Mouse (Mus musculus): Measurements from ENCODE around the gene Tbc1d8.
A peak's percentile ranks its signal among the peaks of the same experiment; 100 is the strongest.

Tbc1d8 gene

DNA sequence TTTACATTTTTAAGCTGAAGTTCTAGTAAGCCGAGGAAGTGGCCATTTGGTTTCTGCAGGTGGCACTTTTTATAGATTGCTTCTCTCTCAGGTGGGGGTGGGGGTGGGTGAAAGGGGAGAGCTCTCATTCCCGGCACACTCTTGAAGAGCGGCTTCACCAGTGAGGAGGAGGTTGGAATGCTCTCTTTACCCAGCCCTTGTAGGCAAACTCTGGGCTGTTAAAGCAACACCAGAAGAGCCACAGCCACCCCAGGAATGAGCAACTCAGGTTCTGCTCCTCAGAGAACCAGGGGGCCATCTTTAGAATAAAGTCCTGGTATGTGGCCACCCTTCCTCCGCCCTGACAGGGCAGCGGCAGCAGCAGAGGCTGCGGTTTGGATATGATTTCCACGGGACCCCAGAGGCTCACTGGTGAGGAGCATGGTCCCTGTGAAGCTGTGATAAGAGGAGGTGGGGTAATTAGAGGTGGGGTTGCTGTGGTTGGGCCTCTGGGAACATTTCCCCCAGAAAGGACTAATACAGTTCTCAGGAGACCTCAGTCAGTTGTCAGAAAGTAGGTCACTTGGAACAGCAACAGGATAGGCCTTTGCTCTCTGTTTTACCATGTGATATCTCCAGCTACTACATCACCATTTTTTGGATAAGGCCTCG is 85.2 kb downstream of the Tbc1d8 start:
- peak; percentile 52 to 69 for DNase-seq

DNA sequence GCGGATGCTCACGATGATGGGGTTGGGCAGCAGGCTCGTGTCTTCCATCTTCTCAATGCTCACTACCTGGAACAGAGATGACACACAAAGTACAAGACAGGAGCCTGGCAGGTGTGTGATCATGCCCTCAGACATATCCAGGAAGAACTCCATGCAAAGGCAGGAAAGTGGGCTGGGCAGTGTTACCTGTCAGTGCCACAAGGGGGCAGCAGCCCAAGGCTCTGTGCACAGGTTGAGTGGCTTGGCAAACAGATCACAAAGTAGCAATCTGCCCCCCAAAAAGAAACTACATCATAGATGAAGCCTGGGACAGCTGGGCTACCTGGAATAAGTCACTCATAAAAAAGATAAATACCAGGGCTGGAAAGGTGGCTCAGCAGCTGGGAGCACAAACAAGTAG is 86.4 kb downstream of the Tbc1d8 start:
- DNase-seq: peak; percentile 80

DNA sequence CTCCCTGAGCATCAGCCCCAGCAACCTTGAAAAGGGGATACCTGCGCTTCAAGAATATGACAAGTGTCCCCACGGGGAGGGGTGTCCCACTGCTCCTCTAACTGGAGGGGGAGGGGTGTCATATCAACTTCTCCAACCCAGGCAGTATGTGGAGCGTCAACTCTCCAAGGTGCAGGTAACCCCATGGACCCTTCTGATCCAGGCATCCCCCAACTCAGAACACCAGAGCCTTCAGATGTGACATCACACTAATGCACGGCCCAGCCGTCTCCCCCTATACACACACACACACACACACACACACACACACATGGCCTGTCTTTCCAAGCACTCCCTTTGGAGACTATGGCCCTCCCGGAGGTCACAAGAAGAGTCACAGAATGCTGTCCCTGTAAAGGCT is 86.9 kb downstream of the Tbc1d8 start:
- no peak for DNase-seq

DNA sequence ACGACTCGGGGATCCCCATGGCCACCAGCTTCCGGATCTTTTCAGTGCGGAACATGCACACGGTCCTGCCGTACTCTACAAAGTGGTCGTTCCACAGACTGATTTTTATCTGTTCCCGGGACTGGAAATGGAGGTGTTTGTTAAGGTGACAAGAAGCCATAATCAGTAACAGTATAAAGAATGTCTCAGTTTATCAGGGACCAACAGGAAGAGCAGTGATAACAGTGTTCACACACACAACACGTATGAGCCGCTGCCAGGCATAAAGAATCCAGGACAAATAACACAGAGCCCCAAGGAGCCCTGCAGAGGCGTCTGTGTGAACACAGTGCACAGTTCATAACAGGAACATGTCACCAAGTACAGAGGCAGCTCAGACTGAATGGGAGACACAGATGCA is 89.2 kb downstream of the Tbc1d8 start:
- no peak for DNase-seq

DNA sequence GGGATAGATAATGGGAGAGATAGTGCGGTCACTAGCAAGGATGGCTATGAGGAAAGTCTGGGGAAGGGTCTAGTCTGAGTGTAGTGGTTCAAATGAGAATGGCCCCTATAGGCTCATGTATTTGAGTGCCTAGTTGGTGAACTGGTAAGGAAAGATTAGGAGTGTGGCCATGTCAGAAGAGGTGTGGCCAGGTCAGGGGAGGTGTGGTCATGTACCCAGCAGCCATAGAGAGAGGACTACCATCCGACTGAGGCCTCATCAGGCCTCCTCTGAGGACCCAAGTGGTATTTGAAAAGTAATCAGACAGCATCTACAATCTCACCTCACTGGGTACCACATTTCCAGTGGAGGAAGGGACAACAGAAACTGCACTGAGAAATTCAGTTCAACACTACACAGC is 90.4 kb downstream of the Tbc1d8 start:
- DNase-seq: no peak

DNA sequence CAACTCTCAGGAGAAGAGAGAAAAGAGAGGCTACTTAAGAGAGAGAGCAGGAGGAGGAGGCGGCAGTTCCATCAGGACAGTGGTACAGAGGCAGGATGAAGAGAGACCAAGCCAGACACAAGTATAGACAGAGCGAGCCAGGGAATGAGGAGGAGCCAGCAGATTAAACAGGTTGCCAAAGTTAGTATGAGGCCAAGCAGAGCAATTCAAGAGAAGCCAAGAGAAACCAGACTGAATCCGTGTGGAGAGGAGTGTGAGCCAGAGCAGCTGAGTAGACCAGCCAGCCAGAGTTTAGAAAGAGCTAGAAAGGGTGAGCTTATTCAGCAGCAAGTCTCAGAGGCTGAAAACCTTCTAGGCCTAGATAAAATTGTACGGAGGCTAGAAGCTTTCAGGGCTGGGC is 91.1 kb downstream of the Tbc1d8 start:
- DNase-seq: no peak

DNA sequence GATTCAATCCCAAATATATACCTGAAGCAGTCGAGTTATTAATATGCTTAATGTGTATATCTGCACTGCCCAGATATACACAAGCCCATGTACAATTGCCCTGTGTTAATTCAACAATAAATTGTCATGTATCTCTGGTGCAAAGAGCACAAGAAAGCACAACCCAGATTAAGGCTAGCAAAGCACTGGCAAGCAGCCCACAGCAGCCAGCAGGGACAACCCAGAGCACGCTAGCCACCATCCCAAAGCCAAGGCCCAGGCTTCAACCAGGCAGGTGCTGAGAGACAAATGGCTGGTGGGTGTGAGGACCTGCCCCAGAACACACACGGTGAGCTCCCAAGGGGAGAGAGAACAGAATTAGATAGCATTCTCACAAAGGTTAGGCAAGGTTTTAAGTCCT is 92.1 kb downstream of the Tbc1d8 start:
- DNase-seq: no peak

DNA sequence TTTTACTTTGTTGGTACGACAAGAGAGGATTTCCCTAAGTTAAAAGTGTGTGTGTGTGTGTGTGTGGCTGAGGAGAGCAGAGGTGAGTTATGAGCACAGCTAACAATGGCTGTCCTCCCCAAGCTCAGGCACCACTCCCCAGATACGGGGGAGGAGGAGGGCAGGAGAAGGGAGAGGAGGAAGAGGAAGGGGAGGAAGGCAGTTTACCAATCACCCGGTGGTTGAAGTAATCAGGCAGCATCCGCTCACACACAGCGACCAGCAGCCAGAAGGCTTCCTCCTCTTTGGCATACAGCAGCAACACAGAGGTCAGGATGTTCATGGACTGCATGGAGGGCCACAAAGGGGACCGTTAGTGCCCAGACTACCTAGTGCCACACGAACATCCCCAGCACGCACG is 93.6 kb downstream of the Tbc1d8 start:
- DNase-seq: no peak

DNA sequence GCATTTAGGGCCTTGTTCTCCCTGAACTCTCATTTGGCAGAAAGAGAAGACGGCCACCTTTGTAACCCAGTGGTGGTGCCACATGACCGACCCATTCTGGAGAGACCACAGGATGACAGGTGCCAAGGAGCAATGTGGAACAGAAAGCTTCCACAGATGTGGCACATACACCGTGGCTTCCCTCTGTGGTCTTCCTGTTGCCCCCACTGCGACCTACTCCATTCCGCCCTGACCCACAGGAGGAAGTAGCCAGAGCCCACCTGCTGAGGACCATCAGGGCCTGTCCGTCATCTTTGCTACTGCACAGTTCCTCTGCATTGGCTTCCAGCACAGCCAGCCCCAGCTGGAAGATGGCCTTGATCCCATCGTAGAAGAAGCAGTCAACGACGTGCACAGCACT is 97.5 kb downstream of the Tbc1d8 start:
- DNase-seq: no peak

DNA sequence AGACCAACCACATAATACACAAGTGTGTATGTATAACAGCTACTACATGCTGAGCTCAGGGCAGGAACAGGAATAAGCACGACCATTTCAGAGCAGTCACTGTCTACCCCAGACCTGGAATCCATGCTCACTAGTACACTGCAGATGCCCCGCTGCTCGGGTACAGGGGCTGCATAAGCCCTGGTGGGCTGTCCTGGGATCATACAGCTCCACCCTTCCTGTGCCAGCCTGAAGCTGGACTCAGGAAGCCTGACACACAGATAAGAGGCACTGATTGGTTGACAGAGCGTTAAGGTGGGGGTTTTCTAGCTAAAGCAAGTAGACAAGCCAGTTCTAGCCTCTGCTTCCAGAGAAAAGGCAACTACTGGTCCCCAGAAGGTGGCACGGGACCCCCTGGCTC is 99.5 kb downstream of the Tbc1d8 start:
- DNase-seq: no peak

DNA sequence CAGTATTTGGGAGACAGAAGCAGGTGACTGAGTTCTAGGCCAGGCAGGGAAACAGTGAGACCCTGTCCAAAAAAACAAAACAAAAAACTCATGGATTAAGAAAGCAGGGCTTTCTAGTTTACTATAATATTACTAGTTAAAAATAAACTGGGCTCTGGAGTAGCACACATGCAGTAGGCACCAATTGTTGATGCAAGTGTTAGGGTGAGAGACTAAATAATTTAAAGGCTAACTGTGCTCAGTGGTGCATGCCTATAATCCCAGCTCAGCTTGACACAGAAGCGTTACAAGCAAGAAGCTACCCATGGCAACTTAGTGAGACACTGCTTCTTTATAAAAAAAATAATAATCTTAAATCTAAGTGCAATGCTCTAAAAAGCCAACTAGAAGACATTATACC is 100.0 kb downstream of the Tbc1d8 start:
- no peak for DNase-seq

DNA sequence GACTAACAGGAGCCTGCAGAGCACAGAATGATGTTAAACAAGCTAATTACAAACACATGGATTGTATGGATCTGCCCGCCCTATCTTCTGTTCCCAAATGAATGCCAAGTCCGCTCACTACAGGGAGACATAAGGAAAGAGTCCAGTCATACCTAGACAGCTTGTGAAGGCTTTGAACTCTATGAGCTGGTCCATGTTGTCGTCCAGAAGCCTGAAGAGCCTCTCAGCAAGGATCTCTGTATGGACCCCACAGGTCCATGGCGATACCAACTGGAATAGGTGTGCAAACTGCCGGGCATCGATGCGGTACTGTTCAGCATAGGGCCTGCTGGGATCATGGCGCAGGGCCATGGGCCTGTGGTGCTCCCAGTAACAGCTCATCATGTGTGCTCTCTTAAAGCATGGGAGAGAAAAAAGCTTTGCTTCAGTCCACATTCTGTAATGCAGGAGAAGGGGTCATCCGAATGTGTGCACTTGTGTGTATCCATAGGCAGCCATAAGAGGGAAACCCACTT is 101.8 kb downstream of the Tbc1d8 start:
- no peak for DNase-seq

DNA sequence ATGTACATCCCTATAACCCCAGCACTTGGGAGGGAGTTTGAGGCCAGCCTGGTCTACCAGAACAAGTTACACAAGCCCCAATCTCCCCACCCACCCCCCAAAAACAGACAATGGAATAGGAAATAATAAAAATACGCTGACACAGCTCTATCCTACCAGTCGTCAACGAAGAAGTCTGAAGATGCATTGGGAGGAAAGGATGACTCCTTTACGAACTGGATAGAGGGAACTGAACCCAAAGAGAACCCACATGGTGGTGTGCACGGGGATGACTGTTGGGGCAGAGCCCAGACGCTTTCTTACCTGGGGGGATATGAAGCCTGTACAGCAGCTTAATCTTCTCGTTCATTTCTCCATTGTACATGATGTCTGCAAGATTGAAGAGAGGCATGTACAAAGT is 102.4 kb downstream of the Tbc1d8 start:
- no peak for DNase-seq

DNA sequence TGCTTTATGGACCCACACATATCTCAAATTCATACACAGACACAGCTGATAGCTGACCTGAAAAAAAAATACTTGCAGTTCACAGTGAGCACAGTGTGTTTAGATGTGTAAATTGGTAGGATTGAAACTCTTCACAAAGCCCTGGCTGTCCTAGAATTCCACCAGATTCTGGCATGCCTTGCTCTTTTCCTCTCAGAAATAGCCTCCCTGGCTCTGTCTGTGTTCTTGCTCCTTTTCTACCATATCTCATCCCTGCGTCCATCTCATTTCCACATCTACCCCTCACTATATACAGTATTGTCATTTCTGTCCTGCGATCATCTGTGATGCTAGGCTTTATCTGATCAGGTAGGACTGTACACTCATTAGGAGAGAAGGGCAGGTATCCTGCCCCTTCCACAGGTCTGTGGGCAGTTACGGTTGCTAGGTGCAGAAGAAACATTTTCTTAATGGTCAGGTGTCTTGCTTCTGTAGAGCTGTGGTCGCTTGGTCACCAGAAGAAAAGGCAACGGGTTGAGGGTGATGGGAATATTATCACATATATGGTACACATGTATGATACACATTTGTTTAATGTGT is 104.2 kb downstream of the Tbc1d8 start:
- DNase-seq: no peak

DNA sequence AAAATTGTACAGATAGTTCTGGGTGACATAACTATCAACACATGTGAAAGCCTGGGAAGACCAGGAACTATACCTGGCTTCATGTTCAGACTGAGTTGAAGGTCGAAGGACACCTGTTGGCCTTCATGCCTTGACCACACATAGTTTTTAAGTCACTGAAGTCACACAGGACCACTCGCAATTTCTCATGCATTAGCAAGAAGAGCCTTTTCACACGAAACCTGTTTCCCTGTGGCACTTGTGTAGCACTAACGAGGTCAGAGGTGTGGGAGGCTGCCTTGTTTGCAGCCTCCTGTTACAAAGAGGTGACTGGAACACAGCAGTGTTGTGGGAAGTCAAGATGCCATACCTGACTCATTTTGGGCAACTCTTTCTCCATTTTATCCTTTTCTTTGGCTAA is 105.2 kb downstream of the Tbc1d8 start:
- no peak for DNase-seq

DNA sequence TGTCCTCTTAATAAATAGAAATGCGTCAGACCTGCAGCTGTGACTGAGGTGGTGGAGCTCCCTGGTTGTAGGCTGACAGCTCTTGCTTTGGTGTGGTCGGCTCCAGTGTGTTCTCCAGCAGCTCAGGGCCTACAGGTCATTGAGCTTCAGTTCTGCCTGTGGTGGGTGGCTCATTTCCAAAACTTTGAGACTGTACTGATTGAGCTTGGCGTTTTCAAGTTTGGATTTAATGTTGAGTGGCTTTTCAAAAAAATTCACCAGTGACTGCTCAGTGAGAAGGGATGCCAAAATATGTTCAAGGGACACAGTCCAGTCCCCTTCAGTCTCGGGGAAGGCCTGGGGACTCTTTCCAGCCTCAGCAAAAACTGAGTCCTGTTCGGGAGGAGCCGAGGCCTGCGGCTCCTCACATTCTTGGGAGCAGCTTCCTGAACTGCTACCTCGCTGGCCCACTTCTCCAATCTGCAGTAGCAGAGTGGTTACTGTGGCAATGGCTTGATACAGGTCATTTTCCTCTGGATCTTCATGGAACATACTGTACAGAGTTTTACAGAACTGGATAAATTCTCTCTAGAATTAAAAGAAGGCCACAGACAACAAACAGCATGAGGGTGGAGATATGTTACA is 106.2 kb downstream of the Tbc1d8 start:
- no peak for DNase-seq

DNA sequence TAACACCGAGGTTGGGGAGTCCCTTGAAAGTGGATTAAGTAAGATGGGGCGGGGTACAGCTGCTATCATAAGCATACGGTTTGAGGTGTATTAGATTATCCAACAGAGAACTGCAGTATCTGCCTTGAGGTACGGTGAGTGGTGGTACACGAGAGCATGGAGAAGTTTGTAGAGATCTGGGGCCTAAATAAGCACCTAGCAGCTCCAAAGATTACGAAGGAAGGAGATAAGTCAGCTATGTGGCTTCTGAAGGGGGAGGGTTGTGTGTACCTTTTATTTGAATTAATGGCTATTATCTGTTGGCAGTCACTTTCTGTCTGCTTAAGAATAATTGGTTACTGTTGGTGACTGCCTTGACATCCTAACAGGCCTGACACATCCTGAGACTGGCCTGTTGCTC is 108.1 kb downstream of the Tbc1d8 start:
- DNase-seq: no peak

DNA sequence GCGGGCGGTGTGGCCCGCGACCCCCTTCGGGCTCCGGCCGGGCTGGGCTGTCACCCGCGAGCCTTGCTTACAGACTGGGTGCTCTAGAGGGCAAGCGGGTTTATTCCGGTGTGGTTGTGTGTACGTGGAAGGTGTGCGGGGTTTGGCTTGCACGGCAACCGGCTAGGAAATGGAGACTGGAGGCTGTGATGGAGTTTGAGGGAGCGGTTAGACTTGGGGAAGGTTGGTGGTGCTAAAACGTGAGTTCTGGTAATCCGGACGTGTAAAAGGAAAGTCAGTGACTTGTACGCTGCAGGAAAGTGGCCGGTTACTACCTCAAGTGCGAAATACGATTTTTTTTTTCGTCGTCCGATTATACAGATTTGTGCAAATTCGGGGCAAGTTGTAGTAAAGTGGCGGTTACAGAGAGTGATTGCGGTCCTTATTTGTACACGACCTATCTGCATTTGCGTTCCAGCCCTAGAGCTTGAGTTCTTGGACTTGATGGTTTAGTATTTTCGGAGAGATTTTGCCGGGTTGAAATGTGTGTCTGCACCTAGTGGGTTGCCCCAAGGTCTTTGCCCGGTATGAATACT is 110.2 kb downstream of the Tbc1d8 start:
- no peak for DNase-seq

DNA sequence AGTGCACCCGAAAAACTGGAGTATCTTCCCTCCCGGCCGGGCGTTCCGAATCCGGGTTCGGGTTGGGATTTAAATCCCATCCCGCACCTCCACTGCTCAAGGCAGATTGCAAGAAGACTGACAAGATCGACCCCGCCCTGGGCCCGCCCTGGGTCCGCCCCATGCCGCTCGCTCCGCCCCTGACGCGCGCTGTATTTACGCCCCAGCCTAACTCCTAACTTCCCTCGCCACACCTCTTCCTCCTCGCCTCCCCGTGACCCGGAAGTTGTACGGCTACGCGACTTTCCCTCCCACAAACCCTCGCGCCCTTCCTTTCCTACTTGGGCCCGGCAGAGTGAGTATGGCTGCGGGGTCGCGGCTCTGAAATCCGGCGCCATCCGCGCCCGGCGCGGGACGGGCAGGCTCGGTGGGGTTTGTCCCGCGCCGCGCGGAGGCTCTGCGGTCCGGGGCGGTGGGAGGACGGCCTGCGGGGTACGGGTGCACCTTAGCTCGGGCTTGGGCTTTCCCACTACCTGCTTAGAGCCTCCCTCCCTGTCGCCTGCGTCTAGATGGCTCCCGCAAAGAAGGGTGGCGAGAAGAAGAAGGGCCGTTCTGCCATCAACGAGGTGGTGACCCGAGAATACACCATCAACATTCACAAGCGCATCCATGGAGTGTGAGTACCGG is 110.8 kb downstream of the Tbc1d8 start, which contains the start of gene Rpl31:
Gene Rpl31 (plus strand): TSS at position 242 of the 666 bp plus-strand sequence.
- peak; percentile 99 for DNase-seq

DNA sequence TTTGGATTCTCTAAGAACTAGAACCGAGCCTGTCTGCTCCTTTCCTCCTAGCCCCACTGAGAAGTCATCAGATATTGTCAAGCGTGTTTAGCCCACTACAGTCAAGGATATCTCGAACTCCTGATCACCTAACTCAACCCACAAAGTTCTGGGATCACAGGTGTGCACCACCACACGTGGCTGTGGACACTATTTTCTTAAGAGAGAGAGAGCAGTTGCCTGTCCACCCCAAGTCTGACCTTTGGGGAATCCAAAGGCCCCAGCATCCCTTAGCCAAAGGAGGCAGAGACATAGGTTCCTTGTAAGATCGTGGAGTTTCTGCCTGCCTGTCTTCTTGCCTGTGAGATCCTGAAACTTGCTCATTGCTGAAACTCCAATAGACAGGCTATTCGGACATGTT is 111.5 kb downstream of the Tbc1d8 start:
- no peak for DNase-seq

DNA sequence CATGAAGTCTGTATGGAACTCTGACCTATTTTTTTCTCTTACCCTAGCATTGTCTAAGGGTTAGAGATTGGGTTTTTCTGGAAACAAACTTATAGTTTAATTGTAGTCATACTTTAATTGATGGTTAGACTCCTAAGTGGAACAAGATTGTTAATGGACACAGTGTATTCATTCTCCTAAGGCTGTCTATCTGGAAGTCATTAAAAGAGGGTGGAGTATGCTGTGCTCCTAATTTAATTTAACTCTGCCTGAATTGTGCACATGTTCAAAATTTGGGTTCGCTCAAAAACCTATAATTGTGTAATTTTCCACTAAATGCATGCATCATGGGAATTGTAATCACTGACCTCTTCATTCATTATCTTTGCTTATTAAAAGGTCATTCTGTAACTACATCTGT is 113.0 kb downstream of the Tbc1d8 start:
- no peak for DNase-seq

DNA sequence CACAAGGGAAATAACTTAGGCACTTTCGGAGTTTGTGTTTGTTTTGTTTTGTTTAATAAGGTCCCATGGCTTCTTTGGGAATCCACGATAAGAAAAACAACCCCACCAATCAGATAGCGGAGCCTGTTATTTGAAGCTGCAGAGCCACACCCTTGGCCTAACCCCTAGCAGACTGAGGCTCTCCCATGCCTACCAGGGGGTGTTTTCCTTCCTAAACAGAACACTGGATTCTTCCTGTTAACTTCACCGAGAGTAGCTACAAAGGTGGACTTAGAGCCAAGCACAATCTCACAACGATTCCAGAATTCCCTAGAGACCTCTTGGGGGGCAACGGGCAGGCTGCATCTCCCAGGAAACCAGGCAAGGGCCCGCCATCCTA is 116.1 kb downstream of the Tbc1d8 start:
- DNase-seq: peak in 1 of 2 experiments; percentile 45

DNA sequence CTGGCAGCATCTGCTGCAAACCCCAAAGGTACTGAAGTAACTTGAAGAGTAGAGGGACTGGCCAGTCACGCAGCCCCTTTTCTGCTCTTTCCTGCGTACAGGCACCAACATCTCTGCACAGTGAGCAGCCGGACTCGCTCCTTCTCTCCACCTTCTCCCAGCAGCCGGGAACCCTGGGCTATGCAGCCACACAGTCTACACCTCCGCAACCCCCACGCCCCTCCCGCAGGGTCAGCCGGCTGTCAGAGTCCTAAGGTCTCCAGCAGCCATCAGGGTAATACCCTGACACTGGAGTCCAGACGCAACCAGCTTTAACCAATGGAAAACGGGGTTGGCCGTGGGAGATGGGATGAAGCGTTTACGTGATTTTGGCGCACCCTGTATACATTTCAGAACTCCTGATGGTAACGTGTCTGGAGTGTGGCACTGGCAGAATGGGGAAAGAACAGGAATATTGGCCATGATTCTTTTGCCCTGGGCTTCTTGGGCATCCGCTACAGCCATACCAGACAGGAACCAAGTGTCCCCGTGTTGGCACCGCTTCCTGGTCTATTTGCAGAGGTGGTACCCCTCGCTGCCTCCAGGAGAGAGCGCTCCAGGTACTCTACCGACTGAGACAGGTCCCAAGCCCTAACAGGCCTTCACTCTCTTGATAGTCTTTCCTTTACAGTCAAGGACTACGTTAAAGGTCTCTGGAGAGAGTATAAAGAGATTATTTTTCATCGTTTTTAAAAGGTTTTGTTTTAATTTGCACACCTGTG is 116.6 kb downstream of the Tbc1d8 start:
- DNase-seq: no peak
